Mouse (Mus musculus): Measurements from ENCODE around the gene Erh. TPM values are rescaled to one million over a fixed set of nuclear protein-coding genes. Genes with fewer than 3 reads are reported as not detected.

Gene Erh
- polyA plus RNA-seq (2012; rRNA removed) = 49.6 and 54.4 TPM in 2 replicates

- under 1% methylated on average over 50 of the region's 50 CpGs for WGBS
- TF ChIP-seq POLR2A (IDR thresholded peaks at IDR 0.05; ENCODE audit: control insufficient read depth, extremely low read depth, insufficient read depth, low read length, poor library complexity) = peak; percentile 38; the same call in 1 of the 2 replicates
- no peak for TF ChIP-seq CTCF (IDR thresholded peaks at IDR 0.05; ENCODE audit: borderline replicate concordance, control insufficient read depth, extremely low read depth, insufficient read depth, low read length, poor library complexity)
- Histone ChIP-seq H3K27me3 (ENCODE audit: control insufficient read depth, insufficient read depth, low read length) (no peaks in the 10 kb centered on the region), H3K4me1 (replicated peaks; ENCODE audit: control insufficient read depth, insufficient read depth, low read length) (peaks cover 17% of the 10 kb centered on the region), H3K36me3 (ENCODE audit: control insufficient read depth, insufficient read depth, low read length) (peaks cover 13% of the 10 kb centered on the region), H3K4me3 (ENCODE audit: control insufficient read depth, insufficient read depth, low read length) (peak within 1 kb of the TSS; percentile 79), H3K27ac (ENCODE audit: control insufficient read depth, insufficient read depth, low read length) (peak within 1 kb of the TSS; percentile 3)
- DNase-seq = peak; percentile 90
Observed at GRCm38 (mm10) chr12:80643693-80644505, at the start of gene Erh, which contains the start of gene Slc39a9. Erh (minus strand) TSS chr12:80644341. Slc39a9 (plus strand) TSS chr12:80643883.

GRCm38 (mm10) chr12:80693700-80694099 lies 49.6 kb upstream of the Erh start:
- Histone ChIP-seq H3K4me3 (ENCODE audit: control insufficient read depth, insufficient read depth, low read length) (no peak overlapping the region), H3K36me3 (ENCODE audit: control insufficient read depth, insufficient read depth, low read length) (no peaks in the 10 kb centered on the region), H3K4me1 (replicated peaks; ENCODE audit: control insufficient read depth, insufficient read depth, low read length) (no peaks in the 10 kb centered on the region), H3K27me3 (ENCODE audit: control insufficient read depth, insufficient read depth, low read length) (peaks cover 16% of the 10 kb centered on the region; the same call in 1 of the 2 replicates), H3K27ac (ENCODE audit: control insufficient read depth, insufficient read depth, low read length) (no peak overlapping the region)
- WGBS = 80% methylated on average over 2 of the region's 2 CpGs
- TF ChIP-seq CTCF (IDR thresholded peaks at IDR 0.05; ENCODE audit: borderline replicate concordance, control insufficient read depth, extremely low read depth, insufficient read depth, low read length, poor library complexity) (no peak), POLR2A (IDR thresholded peaks at IDR 0.05; ENCODE audit: control insufficient read depth, extremely low read depth, insufficient read depth, low read length, poor library complexity) (no peak)
- DNase-seq = no peak

- Histone ChIP-seq H3K27me3 (ENCODE audit: control insufficient read depth, insufficient read depth, low read length) (peaks cover 16% of the 10 kb centered on the region; the same call in 1 of the 2 replicates), H3K36me3 (ENCODE audit: control insufficient read depth, insufficient read depth, low read length) (no peaks in the 10 kb centered on the region), H3K4me1 (replicated peaks; ENCODE audit: control insufficient read depth, insufficient read depth, low read length) (no peaks in the 10 kb centered on the region), H3K27ac (ENCODE audit: control insufficient read depth, insufficient read depth, low read length) (no peak within 1 kb of the TSS), H3K4me3 (ENCODE audit: control insufficient read depth, insufficient read depth, low read length) (no peak within 1 kb of the TSS)
- TF ChIP-seq POLR2A (IDR thresholded peaks at IDR 0.05; ENCODE audit: control insufficient read depth, extremely low read depth, insufficient read depth, low read length, poor library complexity) (no peak), CTCF (IDR thresholded peaks at IDR 0.05; ENCODE audit: borderline replicate concordance, control insufficient read depth, extremely low read depth, insufficient read depth, low read length, poor library complexity) (no peak)
- DNase-seq = no peak
- WGBS = 12% methylated on average over 52 of the region's 52 CpGs
Observed at GRCm38 (mm10) chr12:80692269-80692972, 48.3 kb upstream of the Erh start, which contains the start of gene Plekhd1. Plekhd1 (plus strand) TSS chr12:80692591.

GRCm38 (mm10) chr12:80691671-80692091 lies 47.5 kb upstream of the Erh start:
- H3K4me3 ChIP-seq (ENCODE audit: control insufficient read depth, insufficient read depth, low read length) = no peak overlapping the region
- H3K27me3 ChIP-seq (ENCODE audit: control insufficient read depth, insufficient read depth, low read length) = peaks cover 16% of the 10 kb centered on the region; the same call in 1 of the 2 replicates
- H3K27ac ChIP-seq (ENCODE audit: control insufficient read depth, insufficient read depth, low read length) = no peak overlapping the region

GRCm38 (mm10) chr12:80689696-80690095 lies 45.6 kb upstream of the Erh start:
- no peak for DNase-seq
- TF ChIP-seq CTCF (IDR thresholded peaks at IDR 0.05; ENCODE audit: borderline replicate concordance, control insufficient read depth, extremely low read depth, insufficient read depth, low read length, poor library complexity) (no peak), POLR2A (IDR thresholded peaks at IDR 0.05; ENCODE audit: control insufficient read depth, extremely low read depth, insufficient read depth, low read length, poor library complexity) (no peak)
- Histone ChIP-seq H3K27me3 (ENCODE audit: control insufficient read depth, insufficient read depth, low read length) (peaks cover 16% of the 10 kb centered on the region; the same call in 1 of the 2 replicates), H3K4me3 (ENCODE audit: control insufficient read depth, insufficient read depth, low read length) (no peak overlapping the region), H3K4me1 (replicated peaks; ENCODE audit: control insufficient read depth, insufficient read depth, low read length) (no peaks in the 10 kb centered on the region), H3K27ac (ENCODE audit: control insufficient read depth, insufficient read depth, low read length) (no peak overlapping the region), H3K36me3 (ENCODE audit: control insufficient read depth, insufficient read depth, low read length) (no peaks in the 10 kb centered on the region)
- 85% methylated on average over 5 of the region's 5 CpGs for WGBS

More at GRCm38 (mm10) chr12:80691671-80692091, 47.5 kb upstream of the Erh start:
- no peaks in the 10 kb centered on the region for H3K36me3 ChIP-seq (ENCODE audit: control insufficient read depth, insufficient read depth, low read length)
- TF ChIP-seq CTCF (IDR thresholded peaks at IDR 0.05; ENCODE audit: borderline replicate concordance, control insufficient read depth, extremely low read depth, insufficient read depth, low read length, poor library complexity) (no peak), POLR2A (IDR thresholded peaks at IDR 0.05; ENCODE audit: control insufficient read depth, extremely low read depth, insufficient read depth, low read length, poor library complexity) (no peak)
- DNase-seq = no peak
- WGBS = 48% methylated on average over 12 of the region's 12 CpGs
- no peaks in the 10 kb centered on the region for H3K4me1 ChIP-seq (replicated peaks; ENCODE audit: control insufficient read depth, insufficient read depth, low read length)

GRCm38 (mm10) chr12:80687788-80688211 lies 43.7 kb upstream of the Erh start:
- no peaks in the 10 kb centered on the region for H3K36me3 ChIP-seq (ENCODE audit: control insufficient read depth, insufficient read depth, low read length)
- 7% methylated on average over 10 of the region's 10 CpGs for WGBS
- no peak for DNase-seq
- H3K4me3 ChIP-seq (ENCODE audit: control insufficient read depth, insufficient read depth, low read length) = no peak overlapping the region
- H3K4me1 ChIP-seq (replicated peaks; ENCODE audit: control insufficient read depth, insufficient read depth, low read length) = no peaks in the 10 kb centered on the region
- peaks cover 7% of the 10 kb centered on the region; the same call in 1 of the 2 replicates for H3K27me3 ChIP-seq (ENCODE audit: control insufficient read depth, insufficient read depth, low read length)
- no peak overlapping the region for H3K27ac ChIP-seq (ENCODE audit: control insufficient read depth, insufficient read depth, low read length)
- TF ChIP-seq CTCF (IDR thresholded peaks at IDR 0.05; ENCODE audit: borderline replicate concordance, control insufficient read depth, extremely low read depth, insufficient read depth, low read length, poor library complexity) (no peak), POLR2A (IDR thresholded peaks at IDR 0.05; ENCODE audit: control insufficient read depth, extremely low read depth, insufficient read depth, low read length, poor library complexity) (no peak)

All from thymus, adult 2 months (tissue).